Mouse (Mus musculus) E14TG2a.4 (cell line): ENCODE measurements around the gene Kcnab2.

Experiments
- H3K27me3 ChIP-seq: 2 replicates; pipeline ENCODE4 v1.6.1; 2014; ENCODE audit warnings: low read length, control low read depth; ENCODE audit not compliant: insufficient read depth
- H3K36me3 ChIP-seq: 2 replicates; pipeline ENCODE4 v1.6.1; 2014; ENCODE audit warnings: low read length, control low read depth; ENCODE audit not compliant: insufficient read depth
- H3K4me1 ChIP-seq: replicated peaks from 2 replicates; pipeline ENCODE4 v1.6.1; 2014; ENCODE audit warnings: low read depth, low read length, control low read depth
- H3K4me3 ChIP-seq: replicated peaks from 2 replicates; pipeline ENCODE4 v1.5.1; 2014; ENCODE audit warnings: mild to moderate bottlenecking, low read length
- H3K9me3 ChIP-seq: 2 replicates; pipeline ENCODE4 v1.6.1; 2014; ENCODE audit warnings: low read length, control low read depth
- CTCF ChIP-seq: conservative IDR thresholded peaks from 2 replicates; pipeline ENCODE4 v1.5.1; 2014; ENCODE audit warnings: low read length
- NANOG ChIP-seq: IDR thresholded peaks from 2 replicates; pipeline ENCODE4 v1.6.1; 2014; ENCODE audit warnings: borderline replicate concordance, low read length, mixed read lengths
- POU5F1 ChIP-seq: IDR thresholded peaks from 2 replicates; pipeline ENCODE4 v1.6.1; 2014; ENCODE audit warnings: low read length, borderline replicate concordance

Gene Kcnab2

DNA sequence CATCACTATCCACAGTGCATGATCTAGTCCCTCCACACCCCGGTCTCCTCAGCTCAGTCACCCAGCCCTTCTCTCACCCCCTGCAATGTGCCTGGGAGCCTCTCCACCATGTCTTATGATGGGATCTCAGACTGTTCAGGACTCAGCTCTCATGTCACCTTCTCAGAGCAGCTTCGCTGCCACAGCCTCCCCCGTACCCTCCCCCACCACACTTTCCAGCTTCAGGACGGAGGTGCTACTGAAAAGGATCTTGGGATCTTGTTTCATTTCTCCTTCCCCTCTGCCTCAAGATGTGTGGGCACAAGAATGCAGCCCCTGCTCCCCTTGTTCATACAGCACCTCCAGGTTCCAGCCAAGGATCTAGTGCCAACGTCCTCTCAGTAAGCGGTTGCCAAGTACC lies 54.1 kb downstream of the Kcnab2 start:
- Histone ChIP-seq H3K27me3 (no peaks in the 10 kb centered on the region), H3K4me3 (no peak overlapping the region), H3K4me1 (peaks cover 33% of the 10 kb centered on the region), H3K36me3 (no peaks in the 10 kb centered on the region), H3K9me3 (no peaks in the 10 kb centered on the region)
- TF ChIP-seq CTCF (no peak), POU5F1 (no peak), NANOG (no peak)

DNA sequence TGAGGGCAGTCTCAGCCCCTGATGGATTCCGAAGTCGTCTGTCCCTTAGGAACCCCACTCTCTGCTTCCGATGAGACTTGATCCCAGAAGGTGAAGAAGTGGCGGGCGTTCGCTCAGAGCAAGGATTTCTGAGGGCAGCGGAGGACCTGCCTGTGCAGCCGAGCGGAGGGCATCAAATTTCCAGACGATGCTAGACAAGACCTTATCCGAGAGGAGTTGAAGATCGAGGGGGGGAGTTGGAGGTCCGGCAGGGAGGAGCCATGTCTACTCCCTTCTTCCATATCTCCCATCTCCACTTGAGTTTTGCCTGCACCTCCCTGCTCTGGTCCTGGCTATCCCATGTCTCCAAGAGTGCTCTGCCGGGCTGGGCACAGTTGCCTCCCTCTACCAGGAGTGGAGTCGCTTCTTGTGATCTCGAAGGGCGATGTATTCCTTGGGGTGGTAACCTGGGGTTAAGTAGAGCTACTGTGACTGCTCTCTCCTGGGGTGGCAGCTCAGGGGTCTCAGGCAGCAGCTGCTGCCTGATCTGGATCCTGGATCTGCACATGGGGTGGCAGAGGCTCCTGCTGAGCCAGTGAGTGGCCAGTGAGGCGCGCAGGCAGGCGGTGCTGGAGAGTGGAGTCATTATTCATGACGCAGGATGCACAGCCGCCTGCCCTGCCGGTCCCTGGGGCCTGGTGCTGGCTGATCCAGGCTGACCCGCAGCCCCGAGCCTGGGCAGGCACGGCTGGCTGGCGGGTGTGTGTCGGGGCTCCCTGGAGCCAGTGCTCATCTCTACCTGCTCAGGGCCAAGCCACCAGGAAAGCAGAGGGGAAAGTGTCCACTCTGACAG lies 59.2 kb downstream of the Kcnab2 start:
- Histone ChIP-seq H3K36me3 (no peaks in the 10 kb centered on the region), H3K27me3 (peaks cover 14% of the 10 kb centered on the region; the same call in 1 of the 2 replicates), H3K9me3 (no peaks in the 10 kb centered on the region), H3K4me3 (peak overlapping the region; percentile 50), H3K4me1 (peaks cover 26% of the 10 kb centered on the region)
- TF ChIP-seq POU5F1 = no peak
- TF ChIP-seq CTCF = no peak
- TF ChIP-seq NANOG = no peak

DNA sequence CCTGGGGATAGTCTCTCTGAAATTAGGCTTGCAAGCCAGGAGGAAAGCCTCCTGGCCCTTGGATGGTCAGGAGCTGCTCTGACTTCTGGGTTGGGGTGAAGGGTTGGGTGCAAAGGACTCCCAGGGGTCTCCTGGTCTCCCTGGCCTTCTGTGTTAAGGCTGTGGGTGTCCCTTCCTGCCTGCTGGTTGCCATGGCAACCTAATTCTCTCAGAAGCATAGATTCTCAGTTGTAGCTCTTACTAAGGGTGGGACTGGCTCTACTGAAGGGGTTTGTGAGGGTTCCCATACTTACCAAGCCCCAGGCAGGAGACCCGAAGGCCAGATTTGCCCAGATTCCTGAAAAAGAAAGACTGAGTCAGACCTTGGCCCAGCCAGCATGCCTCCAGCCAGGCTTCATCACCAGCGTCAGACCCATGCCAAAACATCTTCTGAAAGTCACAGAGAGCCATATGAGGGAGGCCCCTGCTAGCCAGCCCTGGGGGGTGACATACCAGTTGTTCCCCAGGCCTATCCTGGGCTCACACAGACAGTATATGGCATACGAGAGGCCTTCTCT lies 65.1 kb downstream of the Kcnab2 start:
- H3K9me3 ChIP-seq = no peaks in the 10 kb centered on the region
- H3K36me3 ChIP-seq = no peaks in the 10 kb centered on the region
- H3K4me3 ChIP-seq = no peak overlapping the region
- no peak for TF ChIP-seq POU5F1
- TF ChIP-seq CTCF = no peak
- TF ChIP-seq NANOG = no peak
- H3K27me3 ChIP-seq = peaks cover 7% of the 10 kb centered on the region; the same call in 1 of the 2 replicates
- H3K4me1 ChIP-seq = 0 out of 2 replicates have a peak, but pooled peaks cover under 1% of the 10 kb centered on the region

GRCm38 (mm10) chr4:152410961-152411360 lies 66.7 kb downstream of the Kcnab2 start:
- Histone ChIP-seq H3K9me3 (no peaks in the 10 kb centered on the region), H3K4me1 (no peaks in the 10 kb centered on the region), H3K27me3 (no peaks in the 10 kb centered on the region), H3K36me3 (no peaks in the 10 kb centered on the region), H3K4me3 (no peak overlapping the region)
- TF ChIP-seq CTCF (no peak), POU5F1 (no peak), NANOG (no peak)

GRCm38 (mm10) chr4:152406531-152406930 lies 71.1 kb downstream of the Kcnab2 start:
- Histone ChIP-seq H3K4me3 (no peak overlapping the region), H3K9me3 (no peaks in the 10 kb centered on the region), H3K27me3 (no peaks in the 10 kb centered on the region), H3K36me3 (no peaks in the 10 kb centered on the region), H3K4me1 (no peaks in the 10 kb centered on the region)
- TF ChIP-seq POU5F1 (no peak), CTCF (no peak), NANOG (no peak)

DNA sequence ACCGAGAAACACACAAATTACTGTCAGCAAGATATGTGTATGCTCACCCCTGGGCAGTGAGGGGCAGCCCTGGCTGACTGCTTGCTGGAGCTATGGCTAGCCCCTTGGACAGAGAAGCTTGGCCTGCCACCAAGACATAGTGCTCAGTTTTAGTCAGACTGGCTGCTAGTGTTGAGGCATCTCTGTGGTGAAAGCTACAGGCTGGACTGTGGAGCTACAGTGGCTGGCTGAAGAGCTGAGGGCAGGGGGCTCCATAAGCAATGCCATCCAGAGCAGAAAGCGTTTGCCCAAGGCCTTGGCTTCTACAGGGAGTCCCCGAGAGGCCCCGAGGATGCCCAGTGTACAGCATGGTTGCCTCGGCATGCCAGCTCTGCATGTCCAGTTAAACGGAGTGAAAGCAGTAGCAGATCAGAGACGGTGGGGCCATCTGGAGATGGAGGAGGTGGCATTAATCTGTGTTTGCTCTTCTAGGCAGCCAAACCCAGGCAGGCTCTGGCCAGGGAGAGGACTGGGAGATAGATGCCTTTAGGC lies 71.9 kb downstream of the Kcnab2 start:
- Histone ChIP-seq H3K36me3 (no peaks in the 10 kb centered on the region), H3K4me3 (no peak overlapping the region), H3K4me1 (no peaks in the 10 kb centered on the region), H3K9me3 (peaks cover 3% of the 10 kb centered on the region; the same call in 1 of the 2 replicates), H3K27me3 (no peaks in the 10 kb centered on the region)
- TF ChIP-seq CTCF = no peak
- TF ChIP-seq POU5F1 = no peak
- no peak for TF ChIP-seq NANOG

DNA sequence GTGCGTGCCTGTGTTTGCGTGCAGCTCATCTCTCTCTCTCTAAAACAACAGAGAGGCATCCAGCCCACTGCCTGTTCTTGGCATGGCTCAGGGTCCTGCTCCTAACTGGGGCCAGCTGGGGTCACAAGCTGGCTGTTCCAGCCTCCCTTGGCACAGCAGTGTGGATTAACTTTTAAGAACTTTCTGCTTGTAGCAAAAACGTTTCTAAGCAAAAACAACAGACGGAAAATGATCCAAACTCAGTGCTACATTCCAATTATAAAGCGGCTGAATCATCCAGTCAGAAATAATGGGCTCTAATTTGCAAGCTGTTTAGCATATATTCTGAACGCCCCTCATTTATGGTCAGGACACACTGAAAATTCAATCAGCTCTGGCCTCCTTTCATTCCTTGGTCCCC lies 72.5 kb downstream of the Kcnab2 start:
- H3K4me3 ChIP-seq = no peak overlapping the region
- no peaks in the 10 kb centered on the region for H3K27me3 ChIP-seq
- H3K36me3 ChIP-seq = no peaks in the 10 kb centered on the region
- TF ChIP-seq POU5F1 = no peak
- no peak for TF ChIP-seq NANOG
- no peak for TF ChIP-seq CTCF
- H3K9me3 ChIP-seq = peaks cover 4% of the 10 kb centered on the region; the same call in 1 of the 2 replicates
- no peaks in the 10 kb centered on the region for H3K4me1 ChIP-seq

- TF ChIP-seq POU5F1 (no peak), NANOG (no peak), CTCF (no peak)
- peaks cover 4% of the 10 kb centered on the region; the same call in 1 of the 2 replicates for H3K9me3 ChIP-seq
- H3K27me3 ChIP-seq = no peaks in the 10 kb centered on the region
- H3K36me3 ChIP-seq = no peaks in the 10 kb centered on the region
- no peak overlapping the region for H3K4me3 ChIP-seq
- peaks cover 38% of the 10 kb centered on the region for H3K4me1 ChIP-seq
Measured at GRCm38 (mm10) chr4:152398926-152399325, 78.7 kb downstream of the Kcnab2 start.

DNA sequence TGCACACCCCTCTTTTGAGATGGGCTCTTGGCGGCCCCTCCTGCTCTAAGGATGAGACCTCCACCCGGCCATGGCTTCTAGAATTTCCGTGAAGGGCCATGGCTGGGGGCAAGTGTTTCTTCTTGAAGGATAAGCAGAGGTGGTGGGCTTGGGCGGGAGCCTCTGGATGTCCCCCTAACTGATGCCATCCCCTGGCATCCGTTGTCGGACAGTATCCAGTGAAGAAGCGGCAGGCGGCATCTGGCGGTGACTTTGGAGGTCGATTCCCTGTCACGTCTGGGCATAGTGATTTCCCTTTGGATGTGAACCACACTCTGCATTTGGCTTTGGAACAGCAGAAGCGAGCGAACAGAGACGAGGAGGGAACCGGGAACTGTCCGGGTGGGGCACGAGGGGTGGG lies 85.0 kb downstream of the Kcnab2 start:
- TF ChIP-seq POU5F1 (no peak), NANOG (no peak), CTCF (no peak)
- Histone ChIP-seq H3K4me3 (0 out of 2 replicates have a peak overlapping the region, but pooled peaks have one; percentile 17), H3K9me3 (no peaks in the 10 kb centered on the region), H3K36me3 (no peaks in the 10 kb centered on the region), H3K27me3 (0 out of 2 replicates have a peak, but pooled peaks cover 5% of the 10 kb centered on the region), H3K4me1 (peaks cover 66% of the 10 kb centered on the region)
